Mouse (Mus musculus) forebrain, embryonic 12.5 days (tissue): ENCODE results near the gene Nek2. TPM values are rescaled to one million over a fixed set of nuclear protein-coding genes. Genes with fewer than 3 reads are reported as not detected.

Experiments used
- ATAC-seq: fragments of 200-750 bp; cut with Nextera tagmentation; 2 replicates; pipeline ENCODE4 v1.8.0; 2017; ENCODE audit warnings: moderate TSS enrichment; ENCODE audit not compliant: low FRiP score
- H3K27ac ChIP-seq: fragments of 300-500 bp; sonication (generic); 2 replicates; pipeline ENCODE4 v1.5.1; 2016; ENCODE audit warnings: mild to moderate bottlenecking
- H3K27me3 ChIP-seq: fragments of 300-500 bp; sonication (generic); 2 replicates; pipeline ENCODE4 v1.6.1; 2016; ENCODE audit warnings: mild to moderate bottlenecking
- H3K36me3 ChIP-seq: fragments of 300-500 bp; sonication (generic); replicated peaks from 2 replicates; pipeline ENCODE4 v1.6.1; 2016; ENCODE audit warnings: mild to moderate bottlenecking
- H3K4me1 ChIP-seq: fragments of 300-500 bp; sonication (generic); 2 replicates; pipeline ENCODE4 v1.6.1; 2016
- H3K4me2 ChIP-seq: fragments of 300-500 bp; sonication (generic); 2 replicates; pipeline ENCODE4 v1.6.1; 2016; ENCODE audit warnings: mild to moderate bottlenecking, moderate library complexity
- H3K4me3 ChIP-seq: fragments of 300-500 bp; sonication (generic); replicated peaks from 2 replicates; pipeline ENCODE4 v1.5.1; 2016; ENCODE audit warnings: mild to moderate bottlenecking
- H3K9ac ChIP-seq: fragments of 300-500 bp; sonication (generic); 2 replicates; pipeline ENCODE4 v1.6.1; 2016; ENCODE audit warnings: mild to moderate bottlenecking
- H3K9me3 ChIP-seq: fragments of 300-500 bp; sonication (generic); 2 replicates; pipeline ENCODE4 v1.6.1; 2016
- WGBS: fragments of 180-500 bp; shearing (Covaris S2); methylation state at CpG from one replicate; pipeline ENCODE4 v1.1.7; 2016; 5-methylcytosine and 5-hydroxymethylcytosine counted together
- polyA plus RNA-seq: library from polyadenylated mRNA; unstranded; fragments of >200 nt; fragmentation: Nextera tagmentation; extraction: Ambion mirVana; gene quantifications from 2 replicates; pipeline ENCODE4 v1.2.1, GENCODE M21; 2016

Nek2 gene
- polyA plus RNA-seq, 1 experiment from 2014 or later: 56.1 TPM

DNA sequence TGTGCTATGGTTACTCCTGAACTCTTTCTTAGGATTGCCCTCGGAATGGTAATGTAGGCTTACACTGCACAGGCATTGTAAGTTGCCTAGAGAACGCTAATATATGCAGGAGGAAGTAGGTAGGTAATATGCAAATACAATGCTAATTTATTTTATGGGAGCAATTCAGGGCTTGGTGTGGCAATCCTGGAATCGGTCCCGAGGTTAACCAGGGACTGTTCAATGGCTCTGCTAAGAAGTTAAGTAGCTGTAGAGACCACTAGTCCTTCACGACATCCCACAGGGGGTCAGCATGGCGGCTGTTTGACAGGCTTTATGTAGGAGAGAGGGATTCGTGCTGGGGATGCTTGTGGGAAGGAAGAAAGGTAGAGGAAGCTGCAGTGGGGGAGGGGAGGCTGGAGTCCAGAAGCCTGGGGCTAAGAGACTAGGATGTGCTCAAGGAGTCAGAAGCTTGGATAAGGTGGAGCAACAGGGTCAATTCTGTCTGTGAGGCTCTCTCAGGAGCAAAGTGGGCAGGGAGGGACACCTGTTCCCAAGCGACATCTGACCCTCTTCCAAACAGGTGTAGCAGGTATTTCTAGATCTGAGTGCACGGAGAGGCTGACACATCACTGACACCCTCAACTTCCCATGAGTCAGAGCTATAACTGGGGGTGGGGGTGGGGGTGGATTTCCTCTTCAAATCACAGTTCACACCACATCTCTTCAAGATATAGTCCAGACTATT, 19.0 kb upstream of the Nek2 start:
- Histone ChIP-seq H3K36me3 (no peaks in the 10 kb centered on the region), H3K9ac (no peak overlapping the region), H3K9me3 (no peaks in the 10 kb centered on the region), H3K4me3 (no peak overlapping the region), H3K27ac (no peak overlapping the region), H3K4me2 (no peak overlapping the region), H3K4me1 (no peaks in the 10 kb centered on the region), H3K27me3 (no peaks in the 10 kb centered on the region)
- 69% methylated on average over 9 of the region's 9 CpGs for WGBS
- ATAC-seq: no peak

DNA sequence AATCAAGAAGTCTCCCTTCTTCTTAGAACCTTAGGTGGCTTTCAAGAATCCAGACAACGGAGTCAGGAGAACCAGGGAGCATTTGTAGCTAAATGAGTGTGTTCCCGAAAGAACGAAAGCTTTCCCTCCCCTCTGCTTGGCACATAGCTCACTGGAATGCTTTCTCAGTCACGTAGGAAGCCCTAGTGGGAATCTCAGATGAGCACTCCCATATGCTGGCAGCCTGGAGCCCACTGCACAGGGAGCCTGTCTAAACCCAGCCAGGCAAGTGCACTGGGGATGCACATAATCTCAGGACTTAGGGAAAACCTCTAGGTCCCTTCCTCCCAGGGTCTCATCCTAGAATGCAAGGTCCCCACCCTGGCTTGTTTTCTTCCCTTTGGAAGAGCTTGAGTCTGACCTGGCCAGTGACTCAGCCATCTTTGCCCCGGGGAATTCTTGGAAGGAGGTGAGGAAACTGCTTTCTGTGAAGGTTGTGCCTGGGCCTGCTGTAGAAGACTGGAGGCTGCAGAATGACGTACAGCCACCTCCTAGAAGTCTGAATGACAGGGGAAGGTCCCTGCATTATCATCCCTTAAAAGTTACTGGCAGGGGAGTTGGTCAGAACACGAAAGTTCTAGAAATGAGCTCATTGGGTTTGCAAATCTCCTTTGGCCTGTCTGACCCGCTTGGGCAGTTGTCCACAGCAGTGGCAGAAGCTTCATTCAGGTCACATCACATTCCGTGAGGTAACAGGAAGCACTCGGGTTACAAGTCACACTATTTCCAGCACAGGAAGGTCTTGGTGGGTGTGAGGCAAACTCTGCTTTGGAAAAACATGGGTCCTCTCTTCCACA, 18.2 kb upstream of the Nek2 start:
- H3K9ac ChIP-seq: no peak overlapping the region
- no peaks in the 10 kb centered on the region for H3K4me1 ChIP-seq
- H3K27ac ChIP-seq: no peak overlapping the region
- no peak overlapping the region for H3K4me2 ChIP-seq
- no peaks in the 10 kb centered on the region for H3K9me3 ChIP-seq
- H3K36me3 ChIP-seq: no peaks in the 10 kb centered on the region
- no peak for ATAC-seq
- no peak overlapping the region for H3K4me3 ChIP-seq
- 81% methylated on average over 10 of the region's 10 CpGs for WGBS
- no peaks in the 10 kb centered on the region for H3K27me3 ChIP-seq

DNA sequence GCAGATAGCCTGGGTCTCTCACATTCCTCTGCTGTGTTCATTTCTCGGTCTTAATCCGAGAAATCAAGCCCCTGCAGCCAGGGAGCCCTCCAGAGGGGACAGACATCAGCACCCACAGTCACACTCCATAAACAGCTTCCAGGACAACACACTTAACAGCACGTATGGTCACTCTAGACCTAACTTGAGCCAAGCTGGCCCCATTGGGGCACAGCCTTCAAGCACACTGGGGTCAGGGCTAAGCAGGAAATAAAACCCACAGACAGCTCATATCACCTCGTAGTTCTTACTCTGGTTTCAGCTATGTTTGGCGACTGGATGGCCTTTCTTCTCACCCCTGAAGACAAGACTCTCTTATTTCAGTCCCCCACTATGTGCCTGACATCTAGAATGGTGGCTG, 16.5 kb upstream of the Nek2 start:
- Histone ChIP-seq H3K9me3 (no peaks in the 10 kb centered on the region), H3K4me1 (no peaks in the 10 kb centered on the region), H3K9ac (no peak overlapping the region), H3K27ac (no peak overlapping the region), H3K4me2 (no peak overlapping the region), H3K4me3 (no peak overlapping the region), H3K36me3 (no peaks in the 10 kb centered on the region), H3K27me3 (no peaks in the 10 kb centered on the region)
- no peak for ATAC-seq
- WGBS: 71% methylated on average over 5 of the region's 5 CpGs

DNA sequence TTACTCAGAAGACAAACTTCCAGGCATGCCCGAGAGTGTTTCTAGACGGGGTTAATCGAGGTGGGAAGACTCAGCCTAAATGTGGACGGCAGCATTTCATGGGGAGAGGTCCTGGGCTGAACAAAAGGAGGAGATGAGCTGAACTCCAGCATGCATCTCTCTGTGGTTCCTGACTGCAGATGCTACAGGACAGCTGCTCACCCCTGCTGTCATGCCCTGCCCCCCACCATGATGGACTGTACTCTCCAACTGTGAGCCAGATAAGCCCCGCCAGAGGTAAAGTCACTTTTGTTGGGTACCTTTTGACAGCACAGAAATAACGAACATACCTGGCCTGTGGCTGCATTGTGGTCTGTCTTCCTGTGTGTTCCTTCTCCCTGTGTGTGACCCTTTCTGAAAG, 15.5 kb upstream of the Nek2 start:
- no peak overlapping the region for H3K9ac ChIP-seq
- H3K27ac ChIP-seq: no peak overlapping the region
- WGBS: 82% methylated on average over 6 of the region's 6 CpGs
- no peak for ATAC-seq
- no peaks in the 10 kb centered on the region for H3K36me3 ChIP-seq
- H3K4me3 ChIP-seq: no peak overlapping the region
- no peaks in the 10 kb centered on the region for H3K9me3 ChIP-seq
- no peaks in the 10 kb centered on the region for H3K4me1 ChIP-seq
- H3K4me2 ChIP-seq: no peak overlapping the region
- no peaks in the 10 kb centered on the region for H3K27me3 ChIP-seq

DNA sequence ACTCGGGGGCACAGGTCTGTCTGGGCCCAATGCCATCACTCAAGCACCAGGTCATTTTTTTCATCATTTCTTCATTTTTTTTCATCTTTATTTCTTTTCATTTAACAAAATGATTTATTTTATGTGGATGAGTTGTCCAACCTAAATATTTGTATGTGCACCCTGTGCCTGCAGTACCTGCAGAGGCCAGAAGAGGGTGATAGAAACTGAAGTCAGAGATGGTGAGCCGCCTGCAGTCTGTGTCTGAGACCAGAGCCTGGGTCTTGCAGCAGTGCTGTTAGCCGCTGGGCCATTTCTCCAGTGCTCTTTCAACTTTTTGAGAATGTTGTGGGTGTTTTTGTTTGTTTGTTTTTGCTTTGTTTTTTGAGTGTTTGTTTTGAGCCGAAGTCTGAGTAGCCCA, 14.5 kb upstream of the Nek2 start:
- Histone ChIP-seq H3K9ac (no peak overlapping the region), H3K4me1 (no peaks in the 10 kb centered on the region), H3K4me2 (no peak overlapping the region), H3K27me3 (no peaks in the 10 kb centered on the region), H3K27ac (no peak overlapping the region), H3K4me3 (no peak overlapping the region), H3K9me3 (no peaks in the 10 kb centered on the region), H3K36me3 (no peaks in the 10 kb centered on the region)
- no peak for ATAC-seq
- 91% methylated on average over 4 of the region's 4 CpGs for WGBS

DNA sequence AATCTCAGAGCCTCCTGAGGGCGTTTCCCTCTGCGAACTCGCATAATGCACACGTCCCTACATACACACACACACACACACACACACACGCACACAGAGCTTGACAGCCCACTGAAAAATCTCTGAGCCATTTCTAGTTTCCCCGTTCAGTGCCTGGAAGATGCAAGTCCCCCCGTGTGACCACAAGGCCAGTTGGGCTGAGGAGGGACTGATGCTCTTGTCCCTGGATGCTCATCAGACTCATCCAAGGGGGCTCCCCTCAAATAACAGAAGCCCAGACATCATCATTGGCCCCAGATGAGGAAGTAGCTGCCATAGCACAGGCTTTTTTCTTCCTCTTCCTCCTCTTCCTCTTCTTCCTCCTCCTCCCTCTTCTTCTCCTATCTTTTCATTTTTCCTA, 13.3 kb upstream of the Nek2 start:
- no peak for ATAC-seq
- Histone ChIP-seq H3K4me2 (no peak overlapping the region), H3K27ac (no peak overlapping the region), H3K9ac (no peak overlapping the region), H3K9me3 (no peaks in the 10 kb centered on the region), H3K27me3 (no peaks in the 10 kb centered on the region), H3K4me3 (no peak overlapping the region), H3K36me3 (no peaks in the 10 kb centered on the region), H3K4me1 (no peaks in the 10 kb centered on the region)
- WGBS: 93% methylated on average over 7 of the region's 7 CpGs

DNA sequence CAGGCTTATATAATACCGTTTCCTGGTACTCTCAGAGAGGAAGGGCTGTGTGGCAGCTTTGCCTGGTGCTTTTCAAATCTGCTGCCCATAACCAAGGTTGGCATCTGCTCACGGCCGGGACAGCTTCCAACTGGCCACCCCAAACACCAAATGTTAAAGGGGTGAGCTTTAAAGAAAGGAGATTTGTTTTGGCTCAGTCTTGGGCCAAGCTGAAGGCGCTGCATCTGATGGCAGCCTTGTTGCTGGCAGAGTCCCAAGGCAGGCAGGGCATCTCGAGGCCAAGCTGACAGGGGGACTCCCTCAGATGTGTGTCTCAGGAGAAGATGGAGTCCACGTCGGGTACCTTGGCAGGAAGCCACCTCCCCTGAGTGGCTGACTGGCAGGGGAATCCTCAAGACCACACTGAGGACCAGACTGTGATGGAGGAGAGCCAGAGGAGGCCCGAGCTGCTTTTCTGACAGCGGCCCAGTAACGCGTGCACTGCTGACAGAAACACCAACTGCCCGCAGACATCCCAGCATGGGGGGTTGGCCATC, 12.5 kb upstream of the Nek2 start:
- H3K4me3 ChIP-seq: no peak overlapping the region
- H3K36me3 ChIP-seq: no peaks in the 10 kb centered on the region
- H3K4me1 ChIP-seq: no peaks in the 10 kb centered on the region
- H3K9ac ChIP-seq: no peak overlapping the region
- H3K9me3 ChIP-seq: no peaks in the 10 kb centered on the region
- H3K27ac ChIP-seq: no peak overlapping the region
- no peak overlapping the region for H3K4me2 ChIP-seq
- H3K27me3 ChIP-seq: no peaks in the 10 kb centered on the region
- 84% methylated on average over 12 of the region's 12 CpGs for WGBS
- ATAC-seq: no peak

DNA sequence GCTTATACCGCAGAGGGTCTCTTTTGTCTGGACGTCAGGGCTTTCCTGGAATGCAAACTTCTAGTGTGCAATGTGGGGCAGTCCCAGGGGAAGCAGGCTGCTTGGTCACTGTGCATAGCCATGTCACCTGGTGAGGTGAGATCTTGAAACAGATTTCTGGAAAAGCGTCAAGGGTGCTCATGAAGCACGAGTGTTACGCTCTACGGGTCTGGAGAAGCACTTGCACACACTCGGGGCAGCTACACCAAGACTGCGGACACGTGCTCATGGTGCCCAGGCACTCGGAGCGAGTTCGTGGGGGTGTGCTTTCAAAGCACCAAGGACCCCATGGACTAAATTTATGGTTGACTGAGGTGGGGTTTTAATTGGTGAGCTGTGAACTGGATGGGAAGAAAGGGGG, 9.5 kb upstream of the Nek2 start:
- Histone ChIP-seq H3K4me2 (no peak overlapping the region), H3K9ac (no peak overlapping the region), H3K4me3 (no peak overlapping the region), H3K9me3 (no peaks in the 10 kb centered on the region), H3K27me3 (no peaks in the 10 kb centered on the region), H3K36me3 (no peaks in the 10 kb centered on the region), H3K27ac (no peak overlapping the region), H3K4me1 (no peaks in the 10 kb centered on the region)
- 92% methylated on average over 12 of the region's 12 CpGs for WGBS
- no peak for ATAC-seq

DNA sequence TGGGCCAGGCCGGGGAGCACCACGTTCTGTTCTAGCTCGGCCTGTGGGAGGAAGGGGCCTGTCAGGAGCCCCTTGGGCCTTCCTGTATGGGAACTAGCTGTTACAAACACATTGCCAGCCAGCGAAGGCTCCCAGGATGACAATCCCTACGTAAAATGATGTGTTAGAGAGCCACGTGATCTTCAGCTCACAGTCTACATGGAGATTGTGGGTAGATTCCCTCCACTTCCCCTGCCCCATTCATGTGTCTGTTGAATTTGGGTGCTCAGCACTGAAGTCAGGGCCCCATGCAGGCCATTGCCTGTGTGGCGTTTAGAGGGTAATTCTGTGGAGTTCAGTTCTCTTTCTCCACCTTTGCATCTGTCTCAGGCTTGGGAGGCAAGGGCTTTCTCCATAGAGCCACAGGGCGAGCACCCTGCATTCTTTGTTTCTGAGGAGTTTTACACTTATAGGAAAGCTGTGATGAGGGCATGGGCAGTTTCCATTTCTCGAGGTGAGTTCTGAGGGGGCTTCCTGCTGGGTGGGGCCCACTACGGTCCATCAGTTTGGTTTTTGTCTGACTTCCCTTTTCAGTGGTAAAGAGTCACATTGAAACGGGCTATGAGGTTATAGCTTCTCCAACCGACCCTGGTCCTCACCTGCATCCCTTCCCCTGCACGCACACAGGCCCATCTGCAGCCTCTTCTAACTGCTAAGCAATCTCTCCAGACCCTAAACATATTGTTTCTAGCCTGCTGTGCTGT, 8.1 kb upstream of the Nek2 start:
- H3K4me3 ChIP-seq: no peak overlapping the region
- no peak overlapping the region for H3K9ac ChIP-seq
- H3K27ac ChIP-seq: no peak overlapping the region
- H3K4me2 ChIP-seq: no peak overlapping the region
- no peaks in the 10 kb centered on the region for H3K36me3 ChIP-seq
- WGBS: 90% methylated on average over 13 of the region's 13 CpGs
- peaks cover 2% of the 10 kb centered on the region; the same call in 1 of the 2 replicates for H3K4me1 ChIP-seq
- ATAC-seq: no peak
- H3K9me3 ChIP-seq: no peaks in the 10 kb centered on the region
- H3K27me3 ChIP-seq: no peaks in the 10 kb centered on the region

DNA sequence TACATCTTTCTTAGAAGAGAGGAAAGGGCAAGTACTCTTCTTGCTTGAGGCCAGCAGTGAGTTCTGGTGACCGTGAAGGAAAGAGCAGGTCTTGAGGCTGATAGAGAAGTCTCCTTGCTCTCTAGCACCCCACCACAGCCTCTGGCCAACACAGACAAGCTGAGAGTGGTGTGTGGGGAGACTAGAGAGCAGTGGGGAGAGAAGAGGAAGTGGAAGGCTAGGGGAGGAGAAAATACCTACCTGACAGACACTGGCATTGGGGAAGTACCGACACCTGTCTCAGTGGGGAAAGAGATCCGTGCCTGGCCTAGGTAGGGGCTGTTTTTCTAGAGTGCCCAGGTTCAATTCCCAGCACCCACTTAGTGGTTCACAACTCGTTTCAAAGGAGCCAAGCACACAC, 7.0 kb upstream of the Nek2 start:
- WGBS: 83% methylated on average over 4 of the region's 4 CpGs

DNA sequence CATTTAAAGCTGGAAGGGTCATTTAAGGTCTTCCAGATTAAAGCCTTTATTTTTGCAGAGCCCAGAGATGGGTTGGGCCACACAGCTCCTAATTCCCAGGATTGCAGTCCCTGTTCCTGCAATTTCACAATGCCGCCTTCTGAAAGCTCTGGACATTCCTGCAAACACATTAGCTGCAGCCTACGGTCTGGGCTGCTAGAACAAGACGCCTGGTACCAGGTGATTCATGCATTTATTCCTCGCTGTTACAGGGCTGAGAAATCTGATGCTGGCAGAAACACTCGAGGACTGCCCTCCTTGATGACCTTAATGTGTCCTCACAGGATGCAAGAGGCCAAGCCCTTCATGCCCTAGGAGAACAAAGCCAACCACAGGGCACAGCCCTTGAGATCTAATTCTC, 6.3 kb upstream of the Nek2 start:
- H3K4me1 ChIP-seq: peaks cover 3% of the 10 kb centered on the region; the same call in 1 of the 2 replicates
- H3K9me3 ChIP-seq: no peaks in the 10 kb centered on the region
- no peak overlapping the region for H3K4me2 ChIP-seq
- H3K36me3 ChIP-seq: no peaks in the 10 kb centered on the region
- no peak overlapping the region for H3K9ac ChIP-seq
- H3K4me3 ChIP-seq: no peak overlapping the region
- 63% methylated on average over 5 of the region's 5 CpGs for WGBS
- H3K27ac ChIP-seq: no peak overlapping the region
- no peak for ATAC-seq
- no peaks in the 10 kb centered on the region for H3K27me3 ChIP-seq

More for the DNA sequence above, 7.0 kb upstream of the Nek2 start:
- H3K27me3 ChIP-seq: no peaks in the 10 kb centered on the region
- H3K9ac ChIP-seq: no peak overlapping the region
- no peaks in the 10 kb centered on the region for H3K9me3 ChIP-seq
- H3K36me3 ChIP-seq: no peaks in the 10 kb centered on the region
- H3K4me1 ChIP-seq: peaks cover 3% of the 10 kb centered on the region; the same call in 1 of the 2 replicates
- ATAC-seq: no peak
- no peak overlapping the region for H3K27ac ChIP-seq
- H3K4me2 ChIP-seq: no peak overlapping the region
- no peak overlapping the region for H3K4me3 ChIP-seq

DNA sequence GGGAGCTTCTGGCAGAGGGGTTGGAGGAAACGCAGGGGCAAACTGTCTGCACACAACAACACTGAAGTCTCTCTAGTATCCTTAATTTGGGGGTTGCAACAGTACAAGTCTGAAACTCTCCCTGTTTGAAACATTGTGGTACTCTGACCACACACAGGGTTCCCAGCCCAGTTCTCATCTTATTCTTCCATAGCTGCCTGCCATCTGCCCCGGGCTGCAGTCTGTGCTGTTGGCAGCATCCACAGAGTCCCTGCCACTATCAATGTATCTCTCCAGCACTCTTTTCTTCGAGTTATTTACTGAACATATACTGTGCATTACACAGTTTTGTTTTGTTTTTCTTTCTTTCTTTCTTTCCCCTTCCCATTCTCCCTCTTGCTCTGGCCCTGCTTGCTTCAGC, 4.6 kb upstream of the Nek2 start:
- no peak for ATAC-seq
- Histone ChIP-seq H3K4me2 (no peak overlapping the region), H3K4me1 (peaks cover 7% of the 10 kb centered on the region), H3K27me3 (no peaks in the 10 kb centered on the region), H3K4me3 (no peak overlapping the region), H3K27ac (no peak overlapping the region), H3K36me3 (no peaks in the 10 kb centered on the region), H3K9ac (peak overlapping the region; percentile 1; the same call in 1 of the 2 replicates), H3K9me3 (no peaks in the 10 kb centered on the region)
- 87% methylated on average over 3 of the region's 3 CpGs for WGBS
